Mouse (Mus musculus): Measurements from ENCODE around the gene Clybl. TPM values are rescaled to one million over a fixed set of nuclear protein-coding genes. Genes with fewer than 3 reads are reported as not detected.

The Clybl gene
- polyA plus RNA-seq, 3 experiments from 2014 or later, result 8.4 to 10.6 (median 10.4) TPM

DNA sequence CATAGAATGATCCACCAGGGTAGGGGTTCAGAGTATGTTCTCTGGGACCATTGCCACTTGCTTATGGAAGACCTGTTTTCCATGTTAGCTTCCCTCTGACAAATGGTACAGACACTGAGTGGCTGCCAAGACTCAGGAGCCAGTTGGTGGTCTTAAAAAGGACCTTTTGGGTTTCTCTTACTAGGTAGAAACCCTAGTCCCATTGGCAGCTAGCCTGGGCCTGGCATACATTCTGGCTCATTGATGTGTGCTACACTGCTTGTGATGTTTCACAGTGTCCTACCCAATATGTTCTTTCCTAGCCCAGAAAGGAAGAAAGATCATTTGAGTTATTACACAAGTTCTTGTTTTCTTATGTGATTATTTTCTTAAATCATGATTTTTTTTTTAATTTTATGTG is 69.8 kb downstream of the Clybl start:
- no peak for ATAC-seq

DNA sequence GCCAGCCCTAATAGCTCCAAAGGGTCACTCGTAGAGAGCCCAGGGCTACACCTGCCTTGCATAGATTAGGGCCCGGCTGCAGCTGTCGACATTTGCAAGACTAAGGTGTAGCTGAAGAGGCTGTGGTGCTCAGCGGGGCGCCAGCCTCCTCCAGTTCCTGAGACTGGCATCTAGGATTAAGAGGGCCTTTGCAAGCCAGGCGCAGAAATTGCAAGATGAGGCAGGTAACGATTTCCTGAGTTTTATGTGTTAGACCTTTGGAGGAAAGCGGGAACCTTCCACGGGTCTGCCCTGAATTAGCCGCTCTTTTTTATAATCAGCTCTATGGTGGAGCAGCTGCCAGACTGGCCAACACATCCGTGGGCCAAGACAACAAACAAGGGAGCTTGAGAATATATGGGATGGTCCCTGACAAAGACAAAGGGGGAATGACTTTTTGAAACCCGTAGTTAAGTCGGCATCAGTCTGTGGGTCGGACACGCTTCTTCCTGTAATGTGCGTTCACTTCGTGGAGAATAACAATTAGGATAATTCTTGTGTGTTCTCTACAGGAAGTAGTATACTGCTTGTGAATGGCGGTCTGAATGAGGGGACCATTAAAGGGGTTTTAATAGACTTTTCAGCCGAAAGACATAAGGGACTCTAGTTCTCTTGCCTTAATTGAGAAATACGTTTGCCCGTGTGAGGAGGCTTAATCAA is 74.2 kb downstream of the Clybl start:
- ATAC-seq, result no peak

DNA sequence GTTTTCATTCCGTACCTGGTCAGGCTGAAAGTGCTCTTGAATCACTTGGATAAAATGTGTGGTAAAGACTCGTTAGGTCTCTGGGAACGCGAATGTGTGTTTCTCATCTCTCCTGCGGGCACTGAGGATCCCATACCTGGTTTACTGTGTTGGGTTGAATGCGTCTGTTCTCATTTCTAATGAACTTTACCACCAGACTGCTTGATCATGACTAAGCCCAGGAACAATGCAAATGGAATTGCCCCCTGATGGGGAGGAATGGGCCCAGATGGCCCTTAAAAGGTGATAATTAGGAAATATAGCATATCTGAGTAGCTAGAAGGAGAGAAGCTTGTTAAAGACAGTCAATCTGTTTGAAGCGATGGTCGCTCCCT is 74.7 kb downstream of the Clybl start:
- no peak for ATAC-seq

DNA sequence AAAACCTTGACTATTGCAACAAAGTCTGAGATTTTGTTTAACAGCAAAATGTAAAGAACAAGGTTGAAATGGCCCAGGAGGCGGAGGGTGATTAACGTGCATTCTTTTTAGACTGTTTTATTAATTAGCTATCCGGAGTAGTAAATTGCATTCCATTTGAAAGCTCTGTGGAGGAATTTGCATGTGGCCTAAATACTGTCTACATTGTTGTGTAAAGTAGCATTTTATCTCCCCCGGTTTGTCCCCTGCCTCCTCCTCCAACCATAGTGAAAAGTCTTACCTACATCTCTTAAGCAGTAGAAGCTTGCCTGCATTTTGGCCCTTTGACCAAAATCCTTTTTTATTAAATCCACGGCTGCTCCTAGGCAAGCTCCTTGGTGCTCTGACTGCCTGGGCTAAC is 76.8 kb downstream of the Clybl start:
- no peak for ATAC-seq

DNA sequence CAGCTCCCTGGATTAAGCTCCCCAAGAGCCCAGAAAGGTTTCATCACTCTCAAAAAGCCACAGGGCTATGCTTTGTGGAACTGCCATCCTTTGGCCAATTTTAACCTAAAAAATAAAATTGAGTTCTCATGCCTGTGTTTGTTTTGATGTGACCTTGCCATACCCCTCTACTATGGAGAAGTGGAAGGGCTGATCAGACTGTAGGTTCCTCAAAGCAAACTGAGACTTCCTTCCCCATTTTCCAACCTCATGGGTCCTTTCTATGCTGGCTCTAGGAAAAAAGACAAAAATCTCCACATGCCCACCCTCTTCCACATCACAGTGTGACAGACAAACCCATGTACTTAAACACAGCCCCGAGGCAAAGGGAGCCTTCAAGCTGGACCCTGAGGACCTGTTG is 79.7 kb downstream of the Clybl start:
- no peak for ATAC-seq

DNA sequence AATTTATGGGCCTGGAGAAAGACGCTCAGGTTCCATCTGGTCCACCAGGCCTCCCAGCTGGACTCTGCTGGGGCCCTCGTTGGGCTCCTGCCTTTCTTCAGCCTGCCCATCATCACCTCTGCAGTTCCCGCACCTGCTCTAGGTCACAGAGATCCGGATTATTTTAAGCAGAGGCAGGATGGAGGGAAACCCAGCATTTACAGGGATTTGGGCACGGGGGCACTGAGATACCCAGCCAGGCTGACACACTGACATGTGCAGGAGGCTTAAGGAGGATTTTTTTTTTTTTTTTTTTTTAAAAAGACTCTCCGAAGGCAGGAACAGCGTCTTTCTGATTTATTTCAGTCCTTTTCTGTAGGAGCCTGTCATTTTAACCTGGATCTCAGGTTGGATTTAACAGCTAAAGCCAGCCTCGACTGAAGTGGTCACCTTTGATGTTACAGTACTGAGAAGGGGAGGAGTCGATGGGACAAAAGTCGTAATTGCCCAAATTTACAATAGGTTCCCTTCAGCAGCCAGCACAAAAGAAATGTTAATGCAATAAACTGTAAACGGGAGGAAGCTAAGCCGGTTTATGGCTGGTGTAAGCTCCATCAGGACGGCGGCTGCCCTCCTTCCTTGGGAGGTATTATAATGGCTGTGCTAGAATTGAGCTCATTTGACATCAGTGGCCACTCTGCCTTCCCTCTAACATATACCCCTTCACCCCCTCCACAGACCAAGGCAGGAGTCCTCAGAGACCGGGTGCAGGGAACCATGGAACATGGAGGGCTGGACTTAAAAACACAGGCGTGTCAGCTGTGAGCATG is 81.6 kb downstream of the Clybl start:
- ATAC-seq, result no peak

DNA sequence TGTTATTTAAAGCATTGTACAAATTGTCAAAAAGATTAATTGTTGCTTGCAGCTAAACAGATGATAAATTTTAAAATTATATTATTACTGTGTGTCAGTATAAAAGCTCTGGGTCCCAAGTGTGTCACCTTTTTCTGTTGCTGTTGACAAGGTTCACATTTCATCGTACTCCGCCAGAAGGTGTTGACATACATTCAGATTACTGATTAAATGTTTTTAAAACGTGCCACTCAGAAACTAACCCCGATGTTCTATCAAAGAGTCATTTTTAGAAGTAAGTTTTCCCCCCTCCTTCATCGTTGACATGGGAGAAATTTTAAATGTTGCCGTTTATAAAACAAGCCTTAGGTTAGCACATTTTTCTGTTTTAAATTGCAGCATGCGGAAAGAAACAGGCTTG is 83.7 kb downstream of the Clybl start:
- no peak for ATAC-seq

DNA sequence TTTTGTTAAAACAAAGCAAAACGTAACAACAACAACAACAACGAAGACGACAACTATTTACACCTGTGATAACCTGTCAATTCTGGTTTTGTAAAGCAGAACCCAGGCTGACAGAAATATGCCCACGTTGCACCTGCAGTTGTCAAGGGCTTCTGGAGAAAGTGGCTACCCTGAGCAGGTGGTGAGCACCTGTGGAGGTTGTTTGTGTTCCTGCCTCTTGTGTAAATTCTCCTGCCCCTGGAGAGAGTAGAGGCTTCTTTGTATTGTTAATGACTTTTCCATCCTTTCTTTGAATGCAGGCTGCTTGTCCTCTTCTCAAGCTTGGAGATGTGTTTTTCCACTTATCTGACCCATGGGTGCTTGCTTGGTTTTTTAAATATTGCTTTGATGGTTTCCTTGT is 86.1 kb downstream of the Clybl start:
- ATAC-seq, result no peak

DNA sequence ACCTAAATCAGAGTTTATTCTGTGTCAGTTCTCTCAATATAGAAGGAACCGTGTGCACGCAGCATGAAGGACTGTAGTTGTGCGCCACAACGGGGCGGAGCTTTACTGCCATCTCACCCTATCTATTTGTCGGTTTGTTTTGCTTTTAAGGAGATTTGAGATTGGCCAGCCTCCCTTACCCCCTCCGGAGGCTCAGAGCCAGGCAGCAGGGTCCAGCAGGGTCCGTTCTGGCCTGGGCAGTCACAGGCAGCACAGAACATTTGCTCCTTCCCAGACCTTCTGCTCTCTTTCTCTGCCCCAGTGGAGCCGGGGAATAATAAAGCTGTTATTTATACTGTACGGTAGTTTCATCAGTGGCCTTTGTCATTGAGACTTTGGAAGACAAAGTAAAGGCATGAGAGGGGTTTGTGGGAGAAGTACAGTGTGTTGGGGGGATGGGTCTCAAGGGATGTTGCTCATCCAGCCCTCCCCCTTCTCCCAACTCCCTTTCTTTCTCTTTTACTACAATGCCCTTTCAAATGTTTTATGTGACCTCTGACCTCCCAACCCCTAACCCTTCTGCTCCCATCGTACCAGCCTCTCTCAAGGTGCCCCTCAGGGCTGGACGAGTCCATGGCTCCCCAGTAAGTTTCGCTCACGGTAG is 89.7 kb downstream of the Clybl start:
- no peak for ATAC-seq

DNA sequence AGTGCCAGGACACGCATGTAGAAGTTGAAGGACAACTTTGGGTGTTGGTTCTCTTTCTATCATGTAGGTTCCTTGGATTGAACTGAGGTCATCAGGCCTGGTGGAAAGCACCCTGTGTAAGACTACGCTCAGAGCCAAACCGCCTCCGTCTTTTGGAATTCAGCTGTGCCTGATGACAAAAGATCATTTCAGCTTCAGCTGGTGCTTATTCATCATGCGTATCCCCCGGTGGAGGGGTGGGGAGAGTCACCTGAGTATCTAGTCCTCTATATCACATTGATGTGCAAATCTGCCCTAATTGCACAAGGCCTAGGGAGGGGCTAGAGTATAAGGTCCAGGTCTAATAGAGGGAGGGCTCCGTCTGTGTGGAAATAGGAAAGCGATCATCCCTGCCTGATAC is 95.6 kb downstream of the Clybl start:
- ATAC-seq, result no peak

DNA sequence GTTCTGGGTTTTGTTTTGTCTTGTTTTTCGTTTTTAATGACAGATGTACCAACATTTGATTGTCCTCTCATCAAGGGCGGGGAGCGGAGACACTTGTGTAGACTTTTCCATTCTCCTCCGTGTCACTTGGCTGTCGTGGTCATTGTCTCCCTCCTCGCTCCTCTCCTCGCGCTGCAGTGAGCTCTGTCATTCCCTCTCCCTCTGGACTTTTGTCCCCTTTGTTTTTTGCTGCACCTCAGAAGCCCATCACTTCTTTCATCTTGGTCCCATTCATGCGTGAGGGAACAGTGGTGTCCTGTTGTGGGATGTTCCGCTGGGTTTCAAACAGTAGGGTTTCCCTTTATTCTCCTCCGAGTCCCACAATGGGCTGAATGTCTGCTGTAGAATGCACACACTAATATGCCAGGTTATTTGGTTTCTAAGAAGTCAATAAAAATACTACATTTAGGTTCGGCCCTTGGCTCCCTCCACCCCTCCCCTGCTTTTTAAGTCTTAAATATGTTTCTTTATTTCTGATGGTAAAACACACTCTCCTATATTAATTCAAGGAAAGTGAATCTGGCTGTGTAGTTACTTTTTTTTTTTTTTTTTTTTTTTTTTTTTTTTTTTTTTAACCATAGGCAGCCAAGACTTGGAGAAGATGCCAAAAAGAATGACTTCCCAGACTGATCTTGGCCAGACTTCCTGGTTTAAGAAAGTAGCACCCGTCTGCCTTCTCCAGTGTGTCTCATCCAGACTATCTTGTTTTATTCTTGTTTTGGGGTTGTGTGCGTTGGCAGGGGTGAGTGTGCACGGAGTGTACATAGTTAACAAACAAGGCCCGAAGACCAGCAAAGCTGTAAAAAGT is 98.2 kb downstream of the Clybl start:
- no peak for ATAC-seq

DNA sequence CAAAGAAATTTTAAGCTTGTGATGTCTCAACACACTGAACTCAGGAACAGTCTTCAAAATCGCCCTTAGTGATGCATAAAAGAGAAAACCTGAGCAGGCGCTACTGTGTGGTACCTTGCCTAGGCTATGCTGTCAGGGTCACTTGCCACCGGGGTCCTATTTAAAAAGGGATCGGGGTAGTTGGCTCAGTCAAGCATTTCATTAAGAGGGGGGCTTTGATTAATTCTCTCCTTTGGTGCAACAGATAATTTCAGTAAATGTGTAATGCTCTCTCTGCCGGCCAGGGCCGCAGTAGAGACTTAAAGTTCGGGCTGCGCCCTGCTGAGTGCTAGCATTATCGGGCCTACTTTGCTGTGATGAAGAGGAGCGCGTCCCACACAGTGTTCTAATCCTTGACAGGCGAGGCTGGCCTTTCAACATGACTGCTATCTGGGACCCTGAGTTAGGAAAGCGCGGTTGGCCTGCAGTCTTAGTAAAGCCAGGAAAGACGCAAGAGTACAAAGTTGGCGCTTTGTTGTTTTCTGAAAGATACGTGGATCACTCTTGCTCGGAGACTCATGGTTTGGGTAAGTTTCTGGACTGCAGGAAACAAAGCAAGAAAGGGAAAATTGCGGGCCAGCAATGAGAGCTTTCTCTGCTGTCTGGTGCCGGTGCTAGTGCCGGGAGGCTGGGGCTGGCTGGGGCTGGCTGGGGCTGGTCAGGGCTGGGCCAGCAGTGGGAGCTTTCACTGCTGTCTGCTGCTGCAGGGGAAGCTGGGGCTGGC is 99.0 kb downstream of the Clybl start:
- ATAC-seq, result no peak

DNA sequence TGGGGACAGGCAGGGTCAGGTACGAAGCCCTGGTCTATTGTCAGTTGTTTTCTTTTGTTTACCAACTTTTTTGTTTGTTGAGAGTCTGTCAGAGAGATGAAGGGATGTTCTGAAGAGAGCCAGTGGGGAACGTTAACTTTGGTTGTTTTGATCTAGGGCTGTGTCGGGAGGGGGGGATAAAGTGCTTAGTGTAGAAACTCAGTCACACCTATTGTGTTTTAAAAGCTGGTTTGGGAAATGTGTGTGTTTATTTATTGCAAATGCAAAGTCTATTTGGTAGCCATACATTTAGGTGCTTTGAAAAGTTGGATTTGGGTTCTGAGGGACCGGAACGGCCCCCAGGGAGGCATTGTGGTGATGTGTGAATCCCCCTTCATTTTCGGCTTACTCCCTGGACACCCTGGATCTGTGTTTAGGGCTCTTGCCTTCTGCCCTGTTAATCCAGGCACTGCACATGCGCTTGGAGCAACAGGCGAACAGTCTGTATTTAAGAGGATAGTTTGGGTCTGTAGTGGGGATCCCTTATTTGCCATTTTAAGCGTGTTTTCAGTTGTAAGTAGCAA is 99.6 kb downstream of the Clybl start:
- no peak for ATAC-seq

DNA sequence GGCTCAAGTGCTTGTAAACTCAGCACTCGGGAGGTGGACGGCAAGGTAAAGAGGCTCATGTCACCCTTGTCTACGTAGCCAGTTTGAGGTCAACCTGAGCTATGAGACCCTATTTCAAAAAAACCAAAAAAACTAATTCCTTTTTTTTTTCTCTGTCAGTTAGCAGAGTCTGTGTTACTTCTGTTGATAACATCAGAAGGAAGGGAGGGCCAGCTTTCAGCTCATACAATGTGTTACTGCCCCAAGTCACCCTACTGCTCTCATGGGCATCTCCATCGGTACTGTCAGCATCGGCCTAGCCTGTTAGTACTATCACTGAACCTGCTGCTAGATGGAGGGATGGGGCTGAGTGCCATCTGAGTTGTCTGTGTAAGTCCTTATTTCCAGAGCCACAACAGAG is 102.5 kb downstream of the Clybl start:
- no peak for ATAC-seq

DNA sequence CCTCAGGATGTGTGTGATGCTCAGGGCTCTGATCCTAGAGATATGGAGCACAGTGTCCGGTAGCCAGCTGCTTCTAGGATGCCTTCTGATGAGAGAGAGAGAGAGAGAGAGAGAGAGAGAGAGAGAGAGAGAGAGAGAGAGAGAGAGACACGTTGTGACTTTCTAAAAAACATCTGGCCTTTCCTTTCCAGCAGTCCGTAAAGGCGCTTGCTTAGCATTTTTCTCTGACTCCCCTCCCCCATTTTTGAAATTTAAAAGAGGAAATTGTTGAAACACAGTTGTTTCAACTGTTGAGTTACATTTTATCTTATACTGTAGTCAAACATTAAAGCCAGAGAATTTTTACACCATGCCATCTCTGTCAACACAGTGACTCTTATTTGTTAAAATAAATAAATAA is 114.9 kb downstream of the Clybl start:
- ATAC-seq, result no peak

DNA sequence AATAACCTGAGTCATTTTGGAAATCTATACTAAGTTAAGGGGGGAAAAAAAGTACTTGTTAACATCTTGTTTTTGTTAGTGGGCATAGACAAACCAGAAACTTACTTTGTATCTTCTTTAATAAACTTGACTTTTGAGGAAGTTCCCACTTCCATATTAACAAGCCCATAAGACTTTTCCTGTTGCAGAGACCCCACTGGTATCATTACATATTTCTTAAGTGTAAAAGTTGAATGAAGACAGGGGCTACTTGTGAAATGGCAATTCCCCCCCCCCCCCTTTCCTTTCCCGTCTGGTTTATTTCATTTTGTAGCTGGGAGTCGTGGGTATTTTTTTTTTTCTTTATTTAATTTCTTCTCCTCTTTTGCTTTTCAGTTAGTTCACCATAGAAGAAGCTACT is 115.4 kb downstream of the Clybl start:
- no peak for ATAC-seq

DNA sequence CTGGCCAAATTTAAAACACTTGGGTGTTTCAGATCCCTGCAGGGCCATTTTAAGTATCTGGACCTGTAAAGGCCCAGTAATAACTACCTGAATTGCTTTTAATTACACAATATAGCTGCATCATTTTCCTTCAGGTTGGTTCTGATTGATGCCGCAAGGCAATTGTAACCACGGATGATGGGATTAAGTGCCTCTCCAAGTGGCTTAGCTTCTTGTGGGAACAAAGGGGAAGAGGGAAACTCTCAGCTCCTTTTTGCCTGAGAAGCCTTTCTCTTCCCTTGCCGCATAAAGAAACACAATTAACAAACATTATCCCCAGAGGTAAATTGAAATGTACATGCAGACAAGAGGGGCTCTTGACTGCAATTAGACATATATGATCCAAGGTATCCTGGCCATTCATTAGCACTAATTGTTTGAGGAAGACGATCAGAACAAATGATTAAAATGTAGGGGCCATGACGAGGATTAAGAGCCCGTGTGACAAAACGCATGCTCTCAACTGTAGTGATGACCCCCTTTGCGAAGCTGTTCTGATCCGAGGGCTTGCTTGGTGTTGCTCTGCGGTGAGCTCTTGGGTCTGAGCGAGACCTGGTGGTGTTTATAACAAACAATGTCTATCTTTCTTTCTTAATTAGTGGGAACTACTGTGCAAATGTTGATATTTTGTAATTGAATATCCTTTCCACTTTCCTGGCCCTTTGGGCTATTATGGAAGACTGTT is 116.0 kb downstream of the Clybl start:
- no peak for ATAC-seq

DNA sequence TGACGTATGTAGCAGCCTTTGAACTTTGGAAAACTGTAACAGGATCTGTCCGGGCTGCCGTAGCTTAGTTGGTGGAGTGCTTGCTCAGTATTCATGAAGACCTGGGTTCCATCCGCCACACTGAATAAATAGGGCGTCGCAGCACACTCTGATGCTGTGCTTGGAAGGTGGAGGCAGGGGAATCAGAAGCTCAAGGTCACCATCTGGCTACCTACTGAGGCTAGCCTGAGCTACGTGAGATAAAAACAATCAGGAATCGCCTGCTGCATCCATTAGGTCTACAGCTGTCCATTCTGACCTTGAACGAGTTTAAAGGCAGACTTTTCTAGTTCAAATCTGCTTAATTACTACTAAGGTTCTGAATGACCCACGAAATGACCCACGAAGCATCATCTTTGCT is 118.8 kb downstream of the Clybl start:
- ATAC-seq, result no peak

DNA sequence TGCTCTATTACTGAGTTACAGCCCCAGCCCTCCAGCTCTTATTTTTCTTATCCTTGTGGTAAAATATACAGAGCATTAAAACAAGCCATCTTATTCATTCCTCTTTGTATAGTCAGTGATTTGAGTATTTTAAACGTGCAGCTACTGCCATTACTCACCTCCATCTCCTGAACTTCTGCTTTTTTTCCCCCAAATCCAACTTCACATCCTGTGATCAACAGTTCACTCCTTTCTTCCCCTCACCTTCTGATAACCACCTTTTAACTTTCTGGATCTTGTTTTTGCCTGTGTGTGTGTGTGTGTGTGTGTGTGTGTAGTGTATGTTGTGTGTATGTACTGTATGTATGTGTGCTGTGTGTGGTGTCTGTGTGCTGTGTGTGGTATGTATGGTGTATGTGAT is 122.3 kb downstream of the Clybl start:
- no peak for ATAC-seq

DNA sequence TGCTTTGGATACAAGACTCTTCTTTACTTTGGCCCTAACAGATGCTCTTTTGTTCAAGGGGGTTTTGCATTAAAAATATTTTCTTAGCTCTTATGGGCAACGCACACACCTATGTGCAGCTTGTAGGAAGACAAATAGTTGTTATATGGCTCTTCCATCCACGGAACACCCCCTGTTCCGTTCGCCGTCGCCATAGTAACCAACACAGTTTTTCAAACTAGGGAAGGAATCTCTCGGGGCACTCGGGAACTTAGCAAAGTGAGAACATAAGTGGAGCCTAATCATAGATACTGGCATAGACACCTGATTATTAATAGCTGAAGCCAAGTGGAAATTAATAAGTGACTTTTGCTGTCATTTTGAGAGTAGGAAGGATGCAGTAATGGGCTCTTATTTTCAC is 123.6 kb downstream of the Clybl start:
- ATAC-seq, result no peak

DNA sequence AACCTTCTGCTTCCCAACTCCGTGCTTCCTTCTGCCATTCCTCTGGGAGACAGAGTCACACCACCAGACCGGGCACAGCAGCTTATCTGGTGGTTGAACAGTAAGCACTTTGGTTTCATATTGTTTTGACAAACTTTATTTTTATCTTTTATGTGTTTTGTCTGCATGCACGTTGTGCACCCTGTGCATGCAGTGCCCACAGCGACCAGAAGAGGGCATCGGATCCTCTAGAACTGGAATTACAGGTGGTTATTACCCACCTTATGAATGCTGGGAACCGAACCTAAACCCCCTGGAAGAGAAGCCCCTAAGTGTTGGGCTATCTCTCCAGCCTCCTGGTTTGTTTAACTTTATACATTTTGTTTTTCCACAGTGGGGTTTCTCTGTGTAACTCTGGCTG is 130.9 kb downstream of the Clybl start:
- ATAC-seq, result no peak
